Mouse (Mus musculus): ENCODE results near the gene Fam161a. TPM values are rescaled to one million over a fixed set of nuclear protein-coding genes. Genes with fewer than 3 reads are reported as not detected.

Gene Fam161a
- 1 to 10 TPM in 3 of 4 experiments, under 1 TPM in 1; 0.79 to 2.2 (median 1.6) TPM for total RNA-seq (2022)

DNA sequence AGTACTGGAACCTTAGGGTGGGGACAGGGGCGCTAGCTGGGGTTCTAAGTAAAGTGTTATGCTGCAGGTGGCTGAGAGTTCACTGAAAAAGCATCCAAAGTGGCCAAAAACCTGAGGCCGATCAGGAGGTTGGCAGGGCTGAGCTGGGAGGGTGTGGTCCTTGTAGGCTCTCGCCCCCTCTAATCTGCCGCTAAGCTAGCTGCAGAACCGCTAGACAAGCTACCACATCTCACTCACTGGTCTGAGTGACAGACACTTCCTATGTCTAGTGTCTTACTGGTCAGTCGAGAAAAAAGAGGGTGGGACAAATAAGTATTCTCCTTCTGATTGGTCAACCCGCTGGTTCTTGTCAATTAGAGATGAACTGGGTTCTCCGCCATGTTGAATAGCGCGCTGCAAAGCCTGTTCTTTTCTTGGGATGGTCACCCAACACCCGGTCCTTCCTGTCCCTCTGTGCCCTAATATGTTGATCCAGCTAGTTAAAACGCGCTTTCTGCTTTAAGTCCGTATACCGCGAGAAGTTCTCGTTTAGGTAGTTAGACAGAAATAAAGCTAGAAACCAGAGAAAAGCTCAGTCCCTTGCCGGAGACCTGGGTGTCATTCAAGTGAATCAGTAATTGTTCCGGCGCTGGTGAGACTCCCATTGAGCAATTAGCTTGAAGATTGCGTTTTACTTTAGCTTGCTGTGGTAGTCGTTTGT is at the start of gene Fam161a:
Fam161a (plus strand) TSS at position 51 of the 700 bp plus-strand sequence.
- DNase-seq (ENCODE audit: low spot score), result peak; percentile 97

DNA sequence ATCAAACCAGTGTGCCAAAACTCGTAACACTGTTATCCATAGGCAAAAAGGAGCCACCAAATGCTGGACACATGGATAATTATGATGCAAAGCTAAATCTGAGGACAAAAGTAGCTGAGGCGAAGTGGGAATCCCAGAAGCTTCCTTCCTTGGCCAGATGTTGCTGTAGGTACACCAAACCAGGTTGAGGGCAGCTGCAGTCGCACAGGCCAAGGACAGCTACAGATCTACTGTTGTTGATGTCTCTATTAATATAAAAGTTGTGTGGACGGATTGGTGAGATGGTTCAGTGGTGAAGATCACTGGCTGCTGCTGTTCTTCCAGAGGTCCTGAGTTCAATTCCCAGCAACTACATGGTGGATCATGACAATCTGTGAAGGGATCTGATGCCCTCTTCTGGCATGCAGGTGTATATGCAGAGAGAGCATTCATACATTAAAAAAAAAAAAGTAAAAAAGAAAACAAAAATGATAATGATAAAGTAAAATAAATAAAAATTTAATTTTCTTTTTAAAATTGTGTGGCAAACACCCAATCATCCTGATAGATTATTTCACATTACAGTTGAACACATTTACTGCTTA is 49.4 kb upstream of the Fam161a start:
- DNase-seq (ENCODE audit: low spot score), result no peak

DNA sequence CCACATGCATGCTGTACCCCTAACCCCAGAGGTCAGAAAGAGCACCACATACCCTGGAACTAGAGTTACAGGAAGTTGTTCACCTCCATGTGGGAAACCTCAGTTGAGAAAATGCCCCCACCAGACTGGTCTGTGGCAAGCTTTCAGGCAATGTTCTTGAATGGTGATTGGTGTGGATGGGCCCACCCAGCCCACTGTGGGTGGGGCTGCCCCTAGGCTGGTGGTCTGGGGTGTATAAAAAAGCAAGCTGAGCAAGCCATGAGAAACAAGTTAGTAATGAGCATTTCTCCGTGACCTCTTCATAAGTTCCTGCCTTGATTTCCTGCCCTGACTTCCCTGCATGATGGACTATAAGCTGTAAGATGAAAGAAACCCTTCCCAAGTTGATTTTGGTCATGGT is 45.2 kb upstream of the Fam161a start:
- no peak for DNase-seq (ENCODE audit: low spot score)

DNA sequence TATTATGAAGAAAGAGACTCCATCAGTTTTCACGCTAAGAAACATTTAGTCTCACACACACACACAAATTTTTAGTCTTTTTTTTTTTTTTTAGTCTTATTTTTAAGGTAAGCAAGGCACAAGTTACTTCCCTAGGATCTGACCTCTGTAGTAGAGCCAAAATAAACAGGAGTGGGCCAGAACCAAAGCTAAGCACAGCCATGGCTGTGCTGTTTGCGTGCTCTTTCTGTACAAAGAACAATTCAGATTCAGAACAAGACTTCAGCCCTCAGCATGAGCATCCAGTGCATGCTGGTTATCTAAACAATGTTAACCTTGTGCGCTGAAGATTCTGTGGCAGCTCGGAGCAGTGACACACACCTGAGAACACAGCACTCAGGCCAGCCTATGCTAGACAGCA is 42.9 kb upstream of the Fam161a start:
- DNase-seq (ENCODE audit: low spot score), result no peak

DNA sequence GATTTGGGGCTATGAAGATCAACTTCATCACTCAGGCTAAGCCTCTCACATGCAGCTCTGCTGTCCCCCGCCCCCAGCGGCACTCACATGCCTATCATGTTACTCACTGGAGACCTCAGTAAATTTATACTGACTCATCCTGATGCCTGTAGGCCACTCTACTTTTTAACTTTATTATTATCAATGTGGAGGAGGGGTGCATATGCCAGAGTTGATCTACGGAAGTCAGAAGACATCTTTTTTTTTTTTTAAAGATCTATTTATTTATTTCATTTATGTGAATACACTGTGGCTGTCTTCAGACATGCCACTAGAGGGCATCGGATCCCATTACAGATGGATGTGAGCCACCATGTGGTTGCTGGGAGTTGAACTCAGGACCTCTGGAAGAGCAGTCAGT is 41.8 kb upstream of the Fam161a start:
- no peak for DNase-seq (ENCODE audit: low spot score)

DNA sequence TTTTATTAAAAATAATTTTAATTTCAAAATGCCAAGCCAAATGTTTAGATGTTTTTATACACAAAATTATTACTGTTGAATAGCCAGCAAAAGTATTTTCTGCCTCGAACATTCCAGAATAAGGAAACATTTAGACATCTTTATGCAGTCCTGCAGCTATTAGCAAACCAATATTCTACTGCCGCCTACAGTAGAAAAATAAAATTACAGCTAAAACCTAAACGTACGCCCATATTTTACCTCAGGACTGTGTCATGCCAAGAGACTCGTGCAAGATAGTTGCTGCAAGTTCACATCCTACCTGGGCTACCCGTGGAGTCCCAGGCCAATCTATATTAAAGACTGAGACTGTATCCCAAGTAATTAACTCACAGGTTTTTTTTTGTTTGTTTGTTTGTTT is 37.8 kb upstream of the Fam161a start:
- peak; percentile 67 for DNase-seq (ENCODE audit: low spot score)

DNA sequence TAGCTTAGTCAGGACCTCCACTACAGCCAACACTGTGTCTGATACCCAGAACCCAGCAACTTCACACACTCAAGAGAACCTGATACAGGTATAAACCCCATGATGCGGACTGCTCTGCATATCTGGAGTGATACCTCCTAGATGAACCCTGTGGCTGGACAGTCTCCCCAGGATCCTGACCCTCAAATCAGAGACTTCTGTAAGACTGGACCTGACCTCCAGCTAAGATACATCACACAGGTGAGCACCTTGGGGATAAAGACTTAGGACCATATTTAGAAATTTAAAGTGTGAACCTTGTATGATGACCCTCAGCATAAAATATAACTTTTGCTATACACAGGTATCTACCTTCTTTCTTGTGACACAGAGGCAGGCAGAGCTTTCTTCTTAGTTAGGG is 36.8 kb upstream of the Fam161a start:
- no peak for DNase-seq (ENCODE audit: low spot score)

DNA sequence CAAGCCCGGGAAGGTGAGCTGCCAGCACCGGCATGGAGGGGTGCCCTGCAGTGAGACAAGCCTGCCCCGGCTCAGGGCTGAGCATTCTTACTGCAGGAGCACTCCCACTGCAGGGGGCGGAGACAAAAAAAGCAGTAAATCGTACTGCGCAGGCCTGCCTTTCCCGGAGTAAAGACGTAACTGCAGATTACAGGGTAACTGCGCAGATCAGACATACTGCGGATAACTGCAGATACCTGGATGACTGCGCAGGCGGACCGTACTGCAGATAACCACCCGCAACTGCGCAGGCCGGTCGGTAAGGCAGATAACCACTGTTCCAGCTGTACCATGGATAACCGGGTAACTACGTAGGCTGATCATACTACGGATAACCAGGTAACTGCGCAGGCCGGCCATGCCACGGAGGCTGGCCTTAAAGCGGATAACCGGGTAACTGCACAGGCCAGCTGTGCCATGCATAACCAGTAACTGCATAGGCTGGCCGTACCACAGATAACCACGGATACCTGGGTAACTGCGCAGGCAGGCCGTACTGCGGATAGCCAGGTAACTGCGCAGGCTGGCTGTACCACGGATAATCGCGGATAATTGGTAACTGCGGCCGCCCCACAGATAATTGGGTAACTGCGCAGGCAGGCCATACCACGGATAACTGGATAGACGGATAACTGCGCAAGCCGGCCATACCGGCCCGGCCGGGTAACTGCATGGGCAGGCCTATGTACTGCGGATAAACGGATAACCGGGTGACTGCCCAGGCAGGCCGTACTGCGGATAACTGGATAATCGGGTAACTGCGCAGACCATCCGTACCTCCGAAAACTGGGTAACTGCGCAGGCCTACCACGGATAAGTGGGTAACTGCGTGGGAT is 35.3 kb upstream of the Fam161a start, which contains the start of gene Zrsr1:
Zrsr1 (plus strand) TSS at position 171 of the 875 bp plus-strand sequence.
- peak; percentile 73 for DNase-seq (ENCODE audit: low spot score)

DNA sequence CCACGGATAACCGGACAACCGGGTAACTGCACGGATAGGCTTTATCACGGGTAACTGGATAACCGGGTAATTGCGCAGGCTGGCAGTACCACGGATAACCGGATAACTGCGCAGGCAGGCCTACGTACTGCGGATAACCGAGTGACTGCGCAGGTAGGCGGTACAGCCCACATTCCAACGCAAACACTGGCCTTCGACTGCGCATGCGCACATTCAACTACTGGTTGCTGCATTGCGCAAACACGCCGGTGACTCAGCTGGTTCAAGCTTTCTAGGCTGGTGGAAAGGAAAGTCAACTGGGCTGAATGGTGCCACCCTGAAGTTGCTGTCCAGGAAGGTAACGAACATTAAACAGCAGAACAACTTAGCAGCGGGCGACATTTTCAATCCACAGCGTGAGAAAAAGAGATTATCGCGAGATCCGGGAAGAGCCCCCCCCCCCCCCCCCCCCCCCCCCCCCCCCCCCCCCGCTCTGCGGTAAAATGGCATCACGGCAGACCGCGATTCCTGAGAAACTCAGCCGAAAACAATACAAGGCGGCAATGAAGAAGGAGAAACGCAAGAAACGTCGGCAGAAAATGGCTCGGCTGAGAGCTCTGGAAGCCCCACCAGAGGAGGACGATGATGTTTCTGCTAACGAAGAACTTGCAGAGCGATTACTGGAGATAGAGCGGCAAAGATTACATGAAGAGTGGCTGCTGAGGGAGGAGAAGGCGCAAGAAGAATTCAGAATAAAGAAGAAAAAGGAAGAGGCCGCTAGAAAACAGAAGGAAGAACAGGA is 34.4 kb upstream of the Fam161a start:
- peak; percentile 84 for DNase-seq (ENCODE audit: low spot score)

DNA sequence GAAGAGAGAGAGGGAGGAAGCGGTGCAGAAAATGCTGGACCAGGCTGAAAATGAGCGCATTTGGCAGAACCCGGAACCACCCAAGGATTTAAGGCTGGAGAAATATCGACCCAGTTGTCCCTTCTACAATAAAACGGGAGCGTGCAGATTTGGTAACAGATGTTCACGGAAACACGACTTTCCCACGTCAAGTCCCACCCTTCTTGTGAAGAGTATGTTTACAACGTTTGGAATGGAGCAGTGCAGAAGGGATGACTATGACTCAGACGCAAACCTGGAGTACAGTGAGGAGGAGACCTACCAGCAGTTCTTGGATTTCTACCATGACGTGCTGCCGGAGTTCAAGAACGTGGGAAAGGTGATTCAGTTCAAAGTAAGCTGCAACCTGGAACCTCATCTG is 33.7 kb upstream of the Fam161a start:
- no peak for DNase-seq (ENCODE audit: low spot score)

DNA sequence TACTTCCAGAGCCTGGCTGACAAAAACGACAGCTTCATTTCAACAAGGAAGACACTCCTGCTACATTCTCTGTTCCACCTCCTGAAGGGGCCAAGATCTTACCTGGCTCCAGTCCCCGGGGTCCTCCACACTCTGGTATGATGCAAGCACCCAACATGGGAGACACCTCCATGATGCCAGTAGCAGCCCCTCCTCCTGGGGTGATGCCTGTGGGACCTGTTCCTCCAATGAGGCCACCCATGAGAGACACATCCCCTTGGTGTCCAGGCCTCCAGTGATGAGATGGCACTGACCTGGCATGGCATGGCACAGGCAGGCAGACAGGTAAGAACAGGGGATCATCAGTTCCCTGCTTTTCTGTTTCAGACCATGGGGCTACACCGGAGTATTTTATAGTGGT is 29.1 kb upstream of the Fam161a start:
- no peak for DNase-seq (ENCODE audit: low spot score)

DNA sequence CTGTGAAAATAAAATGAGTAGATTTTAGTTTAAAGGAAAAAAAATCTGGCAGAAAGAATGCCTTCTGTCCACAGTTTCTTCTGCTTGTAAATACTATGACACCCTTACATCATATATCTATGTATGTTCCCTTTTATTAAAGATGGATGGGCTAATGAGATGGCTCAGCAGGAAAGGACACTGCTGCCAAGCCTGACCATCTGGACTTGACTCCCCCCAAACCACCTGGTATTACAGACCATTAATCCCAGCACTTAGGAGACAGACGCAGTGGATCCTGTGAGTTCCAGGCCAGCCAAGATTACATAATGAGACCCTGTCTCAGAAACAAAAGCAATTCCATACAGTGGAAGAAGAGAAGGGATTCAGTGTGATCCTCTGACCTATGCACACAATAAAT is 28.6 kb upstream of the Fam161a start:
- no peak for DNase-seq (ENCODE audit: low spot score)

DNA sequence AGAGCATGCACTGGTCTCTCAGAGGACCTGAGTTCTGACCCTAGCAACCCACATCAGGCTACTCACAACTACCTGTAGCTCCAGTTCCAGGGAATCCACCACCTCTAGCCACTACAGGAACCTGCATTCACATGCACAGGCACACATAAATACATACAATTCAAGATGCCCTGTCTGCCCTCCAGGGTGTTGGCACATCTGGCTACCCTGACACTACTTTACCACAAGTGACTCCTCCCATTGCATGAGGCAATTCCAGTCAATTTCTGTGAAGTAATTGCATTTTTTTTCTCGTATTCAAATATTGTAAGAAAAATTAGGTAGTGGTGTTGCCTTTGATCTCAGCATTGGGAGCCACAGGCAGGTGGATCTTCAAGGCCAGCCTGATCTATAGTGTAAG is 28.1 kb upstream of the Fam161a start:
- no peak for DNase-seq (ENCODE audit: low spot score)

DNA sequence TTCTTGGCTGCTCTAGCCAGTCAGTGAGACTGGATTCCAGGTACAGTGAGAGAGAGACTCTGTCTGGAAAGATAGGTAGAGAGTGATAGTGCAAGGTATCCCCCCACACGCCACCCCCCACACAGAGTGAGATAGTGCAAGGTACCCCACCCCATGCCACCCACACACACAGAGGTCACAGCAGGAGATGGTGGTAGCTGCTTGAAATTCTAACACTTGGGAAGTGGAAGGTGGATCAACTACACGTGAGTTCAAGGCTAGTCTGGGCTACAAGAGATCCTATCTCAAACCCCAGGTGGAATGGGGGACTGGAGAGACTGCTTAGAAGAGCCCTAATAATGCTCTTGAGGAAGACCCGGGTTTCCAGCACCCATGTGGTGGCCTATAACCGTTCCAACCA is 26.3 kb upstream of the Fam161a start:
- DNase-seq (ENCODE audit: low spot score), result no peak

DNA sequence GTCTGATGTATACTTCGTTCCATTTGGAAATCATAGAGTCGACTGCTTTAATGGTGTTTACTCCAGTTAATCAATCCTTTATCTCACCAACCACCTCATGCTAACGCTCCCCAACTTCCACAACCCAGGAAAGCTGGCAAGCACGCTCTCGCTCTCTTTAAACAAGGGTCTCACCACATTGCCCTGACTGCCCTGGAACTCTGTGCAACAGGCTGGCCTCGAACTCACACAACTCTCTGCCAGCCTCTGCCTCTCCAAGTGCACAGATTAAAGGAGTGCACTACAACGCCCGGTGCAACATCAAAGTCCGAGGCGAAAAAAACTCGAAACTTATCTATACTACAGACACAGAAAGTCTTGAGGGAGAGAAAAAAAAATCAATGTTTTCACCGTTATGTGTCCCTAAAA is 25.8 kb upstream of the Fam161a start:
- no peak for DNase-seq (ENCODE audit: low spot score)

DNA sequence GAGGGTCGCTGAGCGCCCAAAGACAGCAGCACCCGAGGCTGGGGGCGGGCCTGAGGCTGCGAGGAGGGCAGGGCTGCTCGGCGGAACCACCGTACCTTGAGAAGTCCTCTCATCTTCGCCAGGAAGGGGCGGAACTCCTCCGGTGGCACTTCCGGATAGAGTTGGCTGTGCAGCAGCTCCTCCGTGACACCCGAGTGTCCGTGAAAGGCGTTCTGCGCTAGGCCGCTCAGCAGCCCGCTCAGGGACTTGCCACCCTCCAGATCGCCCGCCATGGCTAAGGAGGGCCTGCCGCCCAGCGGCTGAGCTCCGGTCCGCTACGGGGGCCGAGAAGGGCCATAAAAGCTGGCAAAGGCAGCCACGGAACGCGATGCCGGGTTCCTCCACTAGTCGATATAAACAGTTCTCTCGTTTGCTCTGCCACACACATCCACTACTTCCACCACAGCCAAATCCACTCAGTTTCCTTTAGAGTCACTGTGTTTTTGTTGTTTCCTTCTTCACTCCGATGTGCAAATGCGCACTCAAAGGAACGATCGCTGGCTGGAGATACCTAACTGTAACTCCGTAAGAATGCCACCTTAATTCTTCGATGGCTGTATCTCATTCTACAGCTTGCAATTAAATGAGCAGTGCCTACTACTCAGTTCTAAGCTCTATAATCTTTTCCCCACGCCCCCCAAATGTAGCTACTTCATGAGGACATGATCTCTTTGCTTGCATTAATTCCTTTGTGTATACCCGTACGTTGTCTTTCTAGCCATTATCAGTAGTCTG is 25.2 kb upstream of the Fam161a start, which contains the start of the genes Gm28048 and Commd1:
Gm28048 (minus strand) TSS at position 107 of the 774 bp plus-strand sequence.
Commd1 (minus strand) TSS at position 399 of the 774 bp plus-strand sequence.
- DNase-seq (ENCODE audit: low spot score), result peak; percentile 96

DNA sequence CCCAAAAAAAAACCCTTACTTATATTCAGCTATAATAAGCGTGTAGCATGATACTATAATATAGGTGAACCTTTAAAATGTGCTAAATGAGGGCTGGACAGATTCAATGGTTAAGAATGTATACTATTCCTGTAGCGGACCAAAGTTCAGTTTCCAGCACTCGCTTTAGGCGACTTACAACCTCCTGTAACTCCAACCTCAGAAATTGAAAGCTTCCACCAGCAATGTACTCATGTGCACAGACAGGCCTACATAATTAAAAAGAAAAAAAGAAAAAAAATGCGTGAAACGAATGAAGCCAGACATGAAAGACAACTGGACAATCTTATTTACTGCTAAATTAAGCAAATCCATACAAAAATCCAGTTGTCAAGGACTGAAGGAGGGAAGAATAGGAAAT is 24.5 kb upstream of the Fam161a start:
- DNase-seq (ENCODE audit: low spot score), result no peak

DNA sequence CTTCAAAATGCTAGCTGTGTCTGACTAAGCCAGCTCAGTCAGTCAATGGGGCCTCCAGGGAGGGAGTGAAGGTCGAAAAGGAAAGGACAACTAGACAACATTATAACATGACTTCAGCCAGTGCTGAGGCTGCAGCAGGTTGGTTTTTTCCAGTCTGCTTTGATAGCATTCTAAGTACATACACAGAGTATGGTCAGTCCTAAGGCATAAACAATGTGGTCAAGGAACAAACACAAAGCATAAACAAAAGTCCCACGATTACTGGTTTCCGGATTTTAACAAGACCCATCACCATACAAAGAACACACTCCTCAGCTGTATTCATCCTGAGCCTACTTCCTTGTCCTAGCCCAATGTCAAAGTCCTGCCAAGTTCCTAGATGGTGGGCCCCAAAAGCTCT is 21.8 kb upstream of the Fam161a start:
- DNase-seq (ENCODE audit: low spot score), result no peak

DNA sequence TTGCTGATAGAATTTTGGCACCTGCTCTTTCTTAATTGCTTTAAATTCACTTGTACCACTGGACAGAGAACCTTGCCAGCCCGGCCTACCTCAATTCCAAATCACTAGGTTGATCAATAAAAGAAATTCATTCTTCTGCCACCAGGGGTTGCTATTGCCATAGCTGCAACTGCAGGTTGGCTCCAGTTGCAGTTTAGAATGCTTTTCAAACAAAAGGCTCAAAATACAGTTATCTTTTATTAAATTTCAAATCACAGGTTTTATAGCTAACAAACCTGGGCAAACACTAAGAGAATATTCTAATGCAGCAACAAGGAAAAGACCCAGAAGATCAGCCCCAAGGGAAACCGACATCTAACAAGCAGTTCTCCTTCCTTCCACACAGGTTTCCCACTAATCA is 20.0 kb upstream of the Fam161a start:
- peak; percentile 78 for DNase-seq (ENCODE audit: low spot score)

DNA sequence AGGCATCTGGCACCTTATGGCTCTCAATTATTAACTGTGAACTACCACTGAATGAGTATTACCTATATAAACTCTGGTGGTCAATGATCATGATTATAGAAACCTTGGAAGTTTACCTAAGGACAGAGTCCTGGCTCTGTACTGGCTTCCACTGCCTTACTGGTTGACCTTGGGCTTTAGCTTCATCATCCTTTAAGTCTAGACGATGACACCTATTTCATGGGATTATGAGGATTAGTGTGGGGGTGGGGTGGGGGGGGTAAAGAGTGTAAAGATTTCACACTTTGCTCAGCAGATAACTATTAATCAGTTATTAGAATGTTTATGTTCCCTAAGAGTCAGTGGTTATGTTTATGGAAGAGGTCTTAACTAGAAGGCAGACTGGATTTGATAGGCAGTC is 17.5 kb upstream of the Fam161a start:
- no peak for DNase-seq (ENCODE audit: low spot score)
